Comparison of ENCODE assay signal across 9 mouse cellular contexts in genomic region chr5:120649374-120649933, GRCm38 (mm10). TPM values are rescaled to one million over a fixed set of nuclear protein-coding genes. Genes with fewer than 3 reads are reported as not detected.
DNase-seq lines count a peak whose midpoint lies in the region; ATAC-seq and TF ChIP-seq lines count a peak whose summit lies in the region.
"Had no signal": no experiment of that assay in that cellular context is flagged by ENCODE, and none has a peak within 500 bp of the region (broad histone marks: within the 10 kb centered on the region; RNA-seq: fewer than 3 reads in every experiment).

No protein-coding gene starts in this region.

- no peak for TF ChIP-seq EP300 in heart, adult 2 months (IDR thresholded peaks at IDR 0.05; ENCODE audit: insufficient read depth, low read depth, low read length)

- H3K4me1 ChIP-seq in heart, adult 2 months (ENCODE audit: control insufficient read depth, insufficient read depth, low read length): 0 out of 2 replicates have a peak, but pooled peaks cover 1% of the 10 kb centered on the region
- peaks cover 14% of the 10 kb centered on the region for H3K4me1 ChIP-seq in hindbrain, embryonic 15.5 days (replicated peaks)
- peaks cover 13% of the 10 kb centered on the region for H3K4me1 ChIP-seq in midbrain, embryonic 15.5 days

- no peaks in the 10 kb centered on the region for H3K79me2 ChIP-seq in heart, adult 2 months (replicated peaks; ENCODE audit: control insufficient read depth, insufficient read depth, low read length)

- peak overlapping the region; percentile 56 for H3K4me2 ChIP-seq in hindbrain, embryonic 15.5 days
- peak overlapping the region; percentile 52 for H3K4me2 ChIP-seq in midbrain, embryonic 15.5 days

- TF ChIP-seq CTCF in heart, adult 2 months (IDR thresholded peaks at IDR 0.05): no peak

- WGBS in heart, adult 2 months: 7% methylated on average over 21 of the region's 21 CpGs
- WGBS in hindbrain, embryonic 15.5 days: 6% methylated on average over 21 of the region's 21 CpGs
- WGBS in midbrain, embryonic 15.5 days: 4% methylated on average over 21 of the region's 21 CpGs

- H3K4me3 ChIP-seq in heart, adult 2 months: peak overlapping the region; percentile 36; the same call in 1 of the 2 replicates
- peak overlapping the region; percentile 31 for H3K4me3 ChIP-seq in hindbrain, embryonic 15.5 days
- peak overlapping the region; percentile 27 for H3K4me3 ChIP-seq in midbrain, embryonic 15.5 days

- ATAC-seq in hindbrain, embryonic 15.5 days (ENCODE audit: low FRiP score, low read depth): 0 out of 2 replicates have a peak, but pooled peaks have one; percentile 43
- peak; percentile 45; the same call in 1 of the 2 replicates for ATAC-seq in midbrain, embryonic 15.5 days (replicated peaks)

- TF ChIP-seq POLR2A in heart, adult 2 months (IDR thresholded peaks at IDR 0.05; ENCODE audit: insufficient read depth, low read depth, low read length): no peak

- no peak for DNase-seq in heart, adult 2 months
- DNase-seq in heart, adult 18-20 months: no peak
- peak; percentile 67 to 72 for DNase-seq in right cerebral cortex, postnatal 10 days (ENCODE audit: low spot score in 2 of 2)
- DNase-seq in right cerebral cortex, postnatal 36 days (ENCODE audit: low spot score in 2 of 2): no peak
- no peak for DNase-seq in adrenal gland, adult 2 months
- no peak for DNase-seq in gastrocnemius, adult 8-10 months (ENCODE audit: low spot score in 2 of 2)

- intact Hi-C loops in heart, adult 2 months (cut with DNase I): no loop called here

- no peaks in the 10 kb centered on the region for H3K9me3 ChIP-seq in hindbrain, embryonic 15.5 days
- no peaks in the 10 kb centered on the region for H3K9me3 ChIP-seq in midbrain, embryonic 15.5 days

- peaks cover 4% of the 10 kb centered on the region for H3K27me3 ChIP-seq in heart, adult 2 months (ENCODE audit: control insufficient read depth, insufficient read depth, low read length)
- H3K27me3 ChIP-seq in hindbrain, embryonic 15.5 days: peaks cover 44% of the 10 kb centered on the region
- peaks cover 34% of the 10 kb centered on the region for H3K27me3 ChIP-seq in midbrain, embryonic 15.5 days (replicated peaks)

- no peaks in the 10 kb centered on the region for H3K36me3 ChIP-seq in heart, adult 2 months (ENCODE audit: control insufficient read depth, insufficient read depth, low read length)
- H3K36me3 ChIP-seq in hindbrain, embryonic 15.5 days: no peaks in the 10 kb centered on the region
- H3K36me3 ChIP-seq in midbrain, embryonic 15.5 days (replicated peaks): no peaks in the 10 kb centered on the region

- no peak overlapping the region for H3K9ac ChIP-seq in heart, adult 2 months (ENCODE audit: low read depth, low read length)
- no peak overlapping the region for H3K9ac ChIP-seq in hindbrain, embryonic 15.5 days
- H3K9ac ChIP-seq in midbrain, embryonic 15.5 days: no peak overlapping the region; the same call in 1 of the 2 replicates

- no peak overlapping the region for H3K27ac ChIP-seq in heart, adult 2 months
- H3K27ac ChIP-seq in hindbrain, embryonic 15.5 days (replicated peaks): no peak overlapping the region
- H3K27ac ChIP-seq in midbrain, embryonic 15.5 days: no peak overlapping the region

RNA-seq across cellular contexts. Expression of gene Rasal1, which starts 0.8 kb away (rescaled TPM):
- not detected for total RNA-seq in heart, adult 2 months (2021)
- 0.06 and 0.33 TPM in 2 replicates for polyA plus RNA-seq in heart, adult 2 months (2012; rRNA removed)
- total RNA-seq in heart, adult 18-20 months (2021): under 1 TPM in 1 of 2 experiments, not detected in 1; 0.69 TPM
- polyA plus RNA-seq in hindbrain, embryonic 15.5 days (2015; fragmentation: Nextera tagmentation; extraction: Ambion mirVana): 0.78 and 0.92 TPM in 2 replicates
- 1.0 and 1.6 TPM in 2 replicates for polyA plus RNA-seq in midbrain, embryonic 15.5 days (2015; fragmentation: Nextera tagmentation; extraction: Ambion mirVana)
- total RNA-seq in adrenal gland, adult 2 months (2021): 10 to 100 TPM in 1 of 2 experiments, 1 to 10 TPM in 1; 4.6 to 16.1 TPM
- polyA plus RNA-seq in adrenal gland, adult 2 months (2012; rRNA removed): 19.0 and 19.2 TPM in 2 replicates
- total RNA-seq in gastrocnemius, adult 8-10 months (2022): not detected

RNA-seq across cellular contexts. Expression of gene Cfap73, which starts 15.4 kb away (rescaled TPM):
- total RNA-seq in heart, adult 2 months (2021): not detected
- 0.16 TPM in 1 of 2 replicates, not detected in the other for polyA plus RNA-seq in heart, adult 2 months (2012; rRNA removed)
- total RNA-seq in heart, adult 18-20 months (2021): not detected
- 0.71 and 0.83 TPM in 2 replicates for polyA plus RNA-seq in hindbrain, embryonic 15.5 days (2015; fragmentation: Nextera tagmentation; extraction: Ambion mirVana)
- polyA plus RNA-seq in midbrain, embryonic 15.5 days (2015; fragmentation: Nextera tagmentation; extraction: Ambion mirVana): 0.44 and 0.70 TPM in 2 replicates
- 1 to 10 TPM in 1 of 2 experiments, not detected in 1; 1.6 TPM for total RNA-seq in adrenal gland, adult 2 months (2021)
- polyA plus RNA-seq in adrenal gland, adult 2 months (2012; rRNA removed): not detected in 2 replicates
- not detected for total RNA-seq in gastrocnemius, adult 8-10 months (2022)
- total RNA-seq: hematopoietic stem cell, adult 5-6 weeks had no signal

RNA-seq across cellular contexts. Expression of gene Ddx54, which starts 36.9 kb away (rescaled TPM):
- 10 to 100 TPM; 21.4 to 22.5 TPM for total RNA-seq in heart, adult 2 months (2021)
- polyA plus RNA-seq in heart, adult 2 months (2012; rRNA removed): 16.2 and 18.2 TPM in 2 replicates
- 10 to 100 TPM; 19.2 to 23.0 TPM for total RNA-seq in heart, adult 18-20 months (2021)
- polyA plus RNA-seq in hindbrain, embryonic 15.5 days (2015; fragmentation: Nextera tagmentation; extraction: Ambion mirVana): 37.9 and 41.3 TPM in 2 replicates
- polyA plus RNA-seq in midbrain, embryonic 15.5 days (2015; fragmentation: Nextera tagmentation; extraction: Ambion mirVana): 39.9 and 43.7 TPM in 2 replicates
- 10 to 100 TPM; 46.8 to 49.5 TPM for total RNA-seq in adrenal gland, adult 2 months (2021)
- polyA plus RNA-seq in adrenal gland, adult 2 months (2012; rRNA removed): 42.7 and 49.6 TPM in 2 replicates
- total RNA-seq in gastrocnemius, adult 8-10 months (2022): 10 to 100 TPM; 16.7 to 19.7 (median 17.3) TPM

RNA-seq across cellular contexts. Expression of gene Rita1, which starts 37.1 kb away (rescaled TPM):
- total RNA-seq in heart, adult 2 months (2021): 10 to 100 TPM; 14.2 to 16.0 TPM
- 15.3 and 21.7 TPM in 2 replicates for polyA plus RNA-seq in heart, adult 2 months (2012; rRNA removed)
- total RNA-seq in heart, adult 18-20 months (2021): 10 to 100 TPM; 13.4 to 16.3 TPM
- 28.7 and 31.1 TPM in 2 replicates for polyA plus RNA-seq in hindbrain, embryonic 15.5 days (2015; fragmentation: Nextera tagmentation; extraction: Ambion mirVana)
- 28.3 and 30.6 TPM in 2 replicates for polyA plus RNA-seq in midbrain, embryonic 15.5 days (2015; fragmentation: Nextera tagmentation; extraction: Ambion mirVana)
- total RNA-seq in adrenal gland, adult 2 months (2021): 10 to 100 TPM; 11.6 to 22.7 TPM
- polyA plus RNA-seq in adrenal gland, adult 2 months (2012; rRNA removed): 32.5 and 33.5 TPM in 2 replicates
- 1 to 10 TPM; 4.9 to 8.3 (median 6.4) TPM for total RNA-seq in gastrocnemius, adult 8-10 months (2022)

Comparison
In these comparisons a context has a peak if more than half of its experiments do, and no peak if none do; other contexts are left out.
1. DNase-seq: peak in right cerebral cortex, postnatal 10 days (2 of 2); none in heart, adult 2 months (0 of 2), heart, adult 18-20 months (0 of 2), right cerebral cortex, postnatal 36 days (0 of 2), adrenal gland, adult 2 months (single experiment) and gastrocnemius, adult 8-10 months (0 of 2).
2. Peak in every context shown above with its lines, with median percentiles within 50 percentile points of each other: H3K4me3 ChIP-seq.